Mouse (Mus musculus): ENCODE data around the gene Kcnrg. TPM values are rescaled to one million over a fixed set of nuclear protein-coding genes. Genes with fewer than 3 reads are reported as not detected.
A peak's percentile ranks its signal among the peaks of the same experiment; 100 is the strongest.
"Not testable (repeated sequence)": the region's sequence is repeated elsewhere in the genome, so short reads cannot be mapped to it uniquely, and the experiment has no call there.

Kcnrg gene
- under 1 TPM in 1 of 2 experiments, not detected in 1; 0.62 TPM for total RNA-seq (2021)
- long read RNA-seq, experiment 1, partial matches to known transcripts = 0 of 3 reads
- long read RNA-seq, experiment 1, other reads (novel, unspliced or antisense) = 3 of 3 reads
- long read RNA-seq, experiment 2 = 0 reads

DNA sequence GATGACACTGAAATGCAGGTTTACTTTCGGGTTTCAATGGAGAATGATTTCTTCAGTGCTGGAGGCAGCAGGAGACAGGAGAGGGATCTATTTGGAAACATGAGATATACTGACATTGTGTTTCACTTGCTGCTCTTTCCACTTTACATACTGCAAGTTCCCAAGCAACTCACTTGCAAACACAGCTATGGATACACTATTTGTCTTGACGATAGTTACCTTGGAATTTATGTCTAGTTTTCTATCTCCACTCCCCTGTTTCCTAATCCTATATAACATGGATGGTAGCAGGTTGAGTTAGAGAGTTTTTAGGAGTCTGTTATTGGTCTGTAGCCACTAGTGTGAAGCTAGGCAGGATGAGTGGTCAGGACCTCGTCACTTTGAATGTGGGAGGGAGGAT, at the start of gene Kcnrg:
Gene Kcnrg (plus strand): TSS at position 301 of the 400 bp plus-strand sequence.
- intact Hi-C loops (cut with DNase I) = no loop called here
- DNase-seq = no peak

DNA sequence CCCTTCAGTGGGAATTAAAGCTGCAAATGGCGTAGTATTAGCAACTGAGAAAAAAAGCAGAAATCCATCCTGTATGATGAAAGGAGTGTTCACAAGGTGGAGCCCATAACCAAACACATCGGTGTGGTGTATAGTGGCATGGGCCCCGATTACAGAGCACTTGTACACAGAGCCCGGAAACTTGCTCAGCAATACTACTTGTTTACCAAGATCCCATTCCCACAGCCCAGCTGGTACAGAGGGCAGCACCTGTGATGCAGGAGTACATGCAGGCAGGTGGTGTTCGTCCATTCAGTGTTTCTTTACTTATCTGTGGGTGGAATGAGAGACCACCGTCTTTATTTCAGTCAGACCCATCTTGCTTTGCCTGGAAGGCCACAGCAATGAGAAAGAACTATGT, 48.4 kb upstream of the Kcnrg start:
- intact Hi-C loops (cut with DNase I) = loop anchor here (5.0 kb wide), 2 partner anchors 88 to 117 kb away; no protein-coding TSS in a partner anchor
- no peak for DNase-seq

- DNase-seq = no peak
- intact Hi-C loops (cut with DNase I) = loop anchor here (5.0 kb wide), 2 partner anchors 87 to 118 kb away; no protein-coding TSS in a partner anchor
Measured at GRCm38 (mm10) chr14:61559856-61560255, 47.4 kb upstream of the Kcnrg start.

DNA sequence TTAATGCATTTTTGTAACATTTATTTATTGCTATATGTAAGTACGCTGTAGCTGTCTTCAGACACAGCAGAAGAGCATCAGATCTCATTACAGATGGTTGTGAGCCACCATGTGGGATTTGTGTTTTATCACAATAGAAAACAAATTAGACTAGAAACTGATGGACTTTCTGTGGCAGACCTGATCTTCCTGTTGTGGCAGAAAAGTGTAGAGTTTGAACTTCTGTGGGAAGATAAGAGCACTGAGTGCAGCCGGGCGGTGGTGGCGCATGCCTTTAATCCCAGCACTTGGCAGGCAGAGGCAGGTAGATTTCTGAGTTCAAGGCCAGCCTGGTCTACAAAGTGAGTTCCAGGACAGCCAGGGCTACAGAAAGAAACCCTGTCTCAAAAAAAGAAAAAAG, 41.0 kb upstream of the Kcnrg start:
- intact Hi-C loops (cut with DNase I) = not testable (repeated sequence)

DNA sequence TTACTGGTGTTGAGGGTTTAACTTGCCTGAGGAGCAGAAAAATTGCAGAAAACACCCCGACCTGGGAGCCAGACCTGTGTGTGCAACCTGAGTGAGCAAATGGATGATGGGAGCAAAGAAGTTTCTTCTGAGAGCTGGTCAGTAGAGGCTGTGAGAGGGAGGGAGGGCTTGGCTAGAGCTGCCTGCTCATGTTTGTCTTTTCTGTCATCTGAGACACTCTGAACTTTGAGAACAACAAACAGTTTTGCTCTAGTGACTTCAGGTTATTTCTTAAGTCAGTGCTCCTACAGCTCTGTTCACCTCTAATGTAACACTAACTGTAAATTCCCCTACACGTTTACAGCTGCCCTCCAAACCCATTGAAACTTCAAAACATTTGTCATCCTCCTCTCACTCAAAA, 37.9 kb upstream of the Kcnrg start:
- intact Hi-C loops (cut with DNase I) = no loop called here
- DNase-seq = no peak

More for the DNA sequence above, 41.0 kb upstream of the Kcnrg start:
- not testable (repeated sequence) for DNase-seq

GRCm38 (mm10) chr14:61571366-61571765, 35.9 kb upstream of the Kcnrg start:
- peak; percentile 91 to 94 for DNase-seq
- intact Hi-C loops (cut with DNase I) = loop anchor here (2.0 to 10.0 kb wide), 4 partner anchors 116 to 763 kb away; no protein-coding TSS in a partner anchor

- DNase-seq = no peak
- intact Hi-C loops (cut with DNase I) = loop anchor here (2.0 to 10.0 kb wide), 4 partner anchors 115 to 885 kb away; partner anchors contain the start of gene Gucy1b2
Measured at GRCm38 (mm10) chr14:61572131-61572530, 35.1 kb upstream of the Kcnrg start.

DNA sequence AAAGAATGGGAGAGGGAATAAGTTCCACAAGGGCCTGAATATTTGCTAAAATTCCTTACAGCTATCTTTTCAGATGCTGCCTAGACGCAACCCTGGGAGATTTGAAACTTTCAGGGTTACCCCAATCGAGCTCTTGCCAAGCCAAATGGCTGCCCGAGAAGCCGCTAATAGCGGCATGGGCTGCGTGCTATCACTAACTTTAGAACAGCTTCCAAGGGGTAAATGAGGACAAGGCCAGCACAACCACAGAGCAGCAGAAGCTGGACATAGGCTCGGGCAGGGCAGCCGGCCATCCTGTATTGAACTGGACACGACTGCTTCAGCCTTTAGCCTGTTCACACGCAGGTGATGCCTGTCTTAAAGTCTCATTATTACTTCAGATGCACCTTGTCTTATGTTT, 32.2 kb upstream of the Kcnrg start:
- intact Hi-C loops (cut with DNase I) = loop anchor here (5.0 to 10.0 kb wide), 2 partner anchors 72 to 760 kb away; no protein-coding TSS in a partner anchor
- peak; percentile 28 to 39 for DNase-seq

DNA sequence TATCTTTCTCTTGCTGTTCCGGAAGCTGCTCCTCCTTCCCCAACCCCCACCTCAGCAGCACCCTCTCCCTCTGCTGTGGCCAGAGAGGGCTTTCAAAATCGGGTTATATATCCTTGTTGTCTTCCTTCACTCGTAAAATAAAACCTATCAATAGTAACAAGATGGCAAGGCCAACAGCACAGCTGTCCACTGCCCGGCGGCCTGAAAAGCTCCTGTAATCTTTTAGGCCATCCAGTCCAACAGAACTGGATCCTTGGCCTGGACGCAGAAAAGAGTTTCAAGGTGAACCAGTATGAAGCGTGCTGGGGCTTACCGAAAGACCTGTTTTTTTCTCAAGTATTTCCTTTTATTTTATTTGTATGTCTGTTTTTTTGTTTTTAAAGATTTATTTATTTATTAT, 31.3 kb upstream of the Kcnrg start:
- intact Hi-C loops (cut with DNase I) = loop anchor here (5.0 to 10.0 kb wide), 2 partner anchors 71 to 759 kb away; no protein-coding TSS in a partner anchor
- DNase-seq = no peak

- no peak for DNase-seq
- intact Hi-C loops (cut with DNase I) = no loop called here
Measured at GRCm38 (mm10) chr14:61589288-61590065, 17.8 kb upstream of the Kcnrg start.

- DNase-seq = no peak
- intact Hi-C loops (cut with DNase I) = no loop called here
Measured at GRCm38 (mm10) chr14:61596719-61597426, 10.4 kb upstream of the Kcnrg start.

- intact Hi-C loops (cut with DNase I) = no loop called here
- DNase-seq = no peak
Measured at GRCm38 (mm10) chr14:61597968-61598367, 9.3 kb upstream of the Kcnrg start, which contains the start of gene Trim13. TSS of gene Trim13 (plus strand) at chr14:61598247.

GRCm38 (mm10) chr14:61599057-61599806, 8.0 kb upstream of the Kcnrg start:
- intact Hi-C loops (cut with DNase I) = no loop called here
- DNase-seq = peak; percentile 92 to 93

GRCm38 (mm10) chr14:61601348-61601747, 5.9 kb upstream of the Kcnrg start:
- no peak for DNase-seq
- intact Hi-C loops (cut with DNase I) = loop anchor here (5.0 kb wide), 1 partner anchor 36 kb away; no protein-coding TSS in a partner anchor

- intact Hi-C loops (cut with DNase I) = loop anchor here (5.0 kb wide), 1 partner anchor 34 kb away; no protein-coding TSS in a partner anchor
Measured at GRCm38 (mm10) chr14:61603069-61603755, 4.0 kb upstream of the Kcnrg start.

GRCm38 (mm10) chr14:61604081-61604480, 3.2 kb upstream of the Kcnrg start:
- intact Hi-C loops (cut with DNase I) = loop anchor here (5.0 kb wide), 1 partner anchor 33 kb away; no protein-coding TSS in a partner anchor
- no peak for DNase-seq

More at GRCm38 (mm10) chr14:61603069-61603755, 4.0 kb upstream of the Kcnrg start:
- DNase-seq = no peak

- DNase-seq; intact Hi-C loops (cut with DNase I): not testable (repeated sequence)
Measured at GRCm38 (mm10) chr14:61606088-61606487, 1.2 kb upstream of the Kcnrg start.

DNA sequence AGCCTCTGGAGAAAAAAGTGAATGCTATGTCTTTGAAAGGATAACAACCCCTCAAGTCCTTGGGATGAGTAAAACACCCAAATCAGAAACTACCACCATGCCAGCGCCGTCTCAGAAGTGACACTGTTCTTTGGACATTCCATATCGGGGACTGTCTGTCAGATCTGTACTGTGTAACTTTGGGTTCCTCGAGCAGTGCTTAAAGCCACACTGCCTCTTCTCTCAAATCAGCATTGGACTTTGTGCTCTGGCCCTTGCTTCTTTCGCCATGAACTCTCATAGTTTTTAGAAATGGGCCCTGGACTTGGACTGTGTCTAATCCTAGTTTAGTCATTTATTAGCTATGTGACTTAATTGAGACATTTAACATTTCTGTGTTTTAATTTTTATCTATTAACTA, 4.5 kb downstream of the Kcnrg start:
- no peak for DNase-seq
- intact Hi-C loops (cut with DNase I) = no loop called here

- DNase-seq = no peak
- intact Hi-C loops (cut with DNase I) = no loop called here
Measured at GRCm38 (mm10) chr14:61613319-61613718, 6.1 kb downstream of the Kcnrg start.

Measured in heart, postnatal 14 days (tissue).